Mouse (Mus musculus) midbrain, embryonic 13.5 days (tissue): ENCODE results near the gene Irgm1. TPM values are rescaled to one million over a fixed set of nuclear protein-coding genes. Genes with fewer than 3 reads are reported as not detected.

ENCODE experiments used
- ATAC-seq: fragments of 200-750 bp; cut with Nextera tagmentation; 2 replicates; pipeline ENCODE4 v1.8.0; 2017; ENCODE audit warnings: mild to moderate bottlenecking, moderate TSS enrichment, moderate library complexity
- H3K27ac ChIP-seq: fragments of 300-500 bp; sonication (generic); 2 replicates; pipeline ENCODE4 v1.5.1; 2015; ENCODE audit warnings: inconsistent platforms, mild to moderate bottlenecking, moderate library complexity
- H3K27me3 ChIP-seq: fragments of 300-500 bp; sonication (generic); 2 replicates; pipeline ENCODE4 v1.6.1; 2015; ENCODE audit warnings: mild to moderate bottlenecking, inconsistent platforms
- H3K36me3 ChIP-seq: fragments of 300-500 bp; sonication (generic); 2 replicates; pipeline ENCODE4 v1.6.1; 2015; ENCODE audit warnings: mild to moderate bottlenecking, inconsistent platforms
- H3K4me1 ChIP-seq: fragments of 300-500 bp; sonication (generic); replicated peaks from 2 replicates; pipeline ENCODE4 v1.6.1; 2015; ENCODE audit warnings: inconsistent platforms
- H3K4me2 ChIP-seq: fragments of 300-500 bp; sonication (generic); replicated peaks from 2 replicates; pipeline ENCODE4 v1.6.1; 2015; ENCODE audit warnings: moderate library complexity, mild to moderate bottlenecking, inconsistent platforms
- H3K4me3 ChIP-seq: fragments of 300-500 bp; sonication (generic); replicated peaks from 2 replicates; pipeline ENCODE4 v1.5.1; 2015; ENCODE audit warnings: mild to moderate bottlenecking, inconsistent platforms
- H3K9ac ChIP-seq: fragments of 300-500 bp; sonication (generic); replicated peaks from 2 replicates; pipeline ENCODE4 v1.6.1; 2015; ENCODE audit warnings: mild to moderate bottlenecking, inconsistent platforms
- H3K9me3 ChIP-seq: fragments of 300-500 bp; sonication (generic); 2 replicates; pipeline ENCODE4 v1.6.1; 2016; ENCODE audit warnings: mild to moderate bottlenecking, inconsistent platforms
- WGBS: fragments of 180-500 bp; shearing (Covaris S2); methylation state at CpG from one replicate; pipeline ENCODE4 v1.1.7; 2015; 5-methylcytosine and 5-hydroxymethylcytosine counted together
- polyA plus RNA-seq: library from polyadenylated mRNA; unstranded; fragments of >200 nt; fragmentation: Nextera tagmentation; extraction: Ambion mirVana; gene quantifications from 2 replicates; pipeline ENCODE4 v1.2.1, GENCODE M21; 2015

The Irgm1 gene
- polyA plus RNA-seq, 1 experiment from 2014 or later: 1.8 TPM

DNA sequence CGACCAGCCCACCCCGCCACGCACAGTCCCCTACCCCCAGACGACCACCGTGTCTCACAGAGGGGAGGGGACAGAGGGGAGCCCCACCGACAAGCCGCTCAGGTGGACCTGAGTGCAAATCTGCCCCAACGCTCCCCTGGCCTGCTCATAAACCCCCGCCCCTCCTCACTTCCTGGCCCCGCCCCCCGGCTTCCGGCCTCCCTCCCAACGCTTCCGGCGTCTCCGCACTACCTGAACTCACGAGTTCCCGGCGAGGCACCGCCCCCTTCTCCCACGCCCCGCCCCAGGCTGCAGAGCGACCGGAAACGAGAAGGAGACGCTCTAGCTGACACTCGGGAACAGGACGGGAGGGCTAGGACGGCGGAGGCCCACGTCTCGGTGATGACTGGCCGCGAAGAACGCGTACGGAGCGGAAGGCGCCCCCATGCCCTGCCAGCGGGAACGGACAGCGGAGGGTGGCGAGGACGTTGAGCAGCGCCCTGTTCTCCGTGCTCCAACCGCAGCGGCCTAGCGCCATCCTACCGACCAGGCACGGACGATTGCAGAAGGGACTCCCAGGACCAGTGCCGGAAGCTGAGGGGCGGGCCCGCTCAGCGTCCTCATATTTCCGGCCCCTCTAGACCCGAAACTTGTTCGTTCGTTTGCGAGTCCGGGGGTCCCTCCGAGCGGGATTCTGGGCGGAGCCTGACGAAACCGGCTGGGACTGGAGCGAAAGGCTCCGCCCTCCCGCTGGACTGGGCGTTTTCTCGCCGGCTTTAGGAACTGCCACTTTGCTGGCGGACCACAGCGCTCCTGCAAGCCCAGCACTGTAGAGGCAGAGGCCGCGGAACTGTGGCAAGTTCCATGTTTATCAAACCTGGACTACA lies 54.5 kb downstream of the Irgm1 start, which contains the start of gene Trim41:
TSS of gene Trim41 (minus strand) at position 554 of the 866 bp plus-strand sequence.
- peaks cover 5% of the 10 kb centered on the region; the same call in 1 of the 2 replicates for H3K27me3 ChIP-seq
- peak within 1 kb of the TSS; percentile 83 for H3K9ac ChIP-seq
- peaks cover 30% of the 10 kb centered on the region for H3K4me1 ChIP-seq
- peak within 1 kb of the TSS; percentile 95 for H3K27ac ChIP-seq
- H3K36me3 ChIP-seq: peaks cover 18% of the 10 kb centered on the region
- H3K4me2 ChIP-seq: peak within 1 kb of the TSS; percentile 86
- H3K4me3 ChIP-seq: peak within 1 kb of the TSS; percentile 74
- under 1% methylated on average over 69 of the region's 77 CpGs for WGBS
- no peaks in the 10 kb centered on the region for H3K9me3 ChIP-seq
- peak; percentile 97 for ATAC-seq

- Histone ChIP-seq H3K9ac (peak overlapping the region; percentile 83), H3K27me3 (no peaks in the 10 kb centered on the region), H3K4me1 (peaks cover 30% of the 10 kb centered on the region), H3K4me3 (peak overlapping the region; percentile 74), H3K4me2 (peak overlapping the region; percentile 86), H3K27ac (peak overlapping the region; percentile 76), H3K36me3 (peaks cover 25% of the 10 kb centered on the region), H3K9me3 (no peaks in the 10 kb centered on the region)
- 3% methylated on average over 21 of the region's 23 CpGs for WGBS
- ATAC-seq: peak; percentile 78
These were observed 55.2 kb downstream of the Irgm1 start for GRCm38 (mm10) chr11:48816281-48816781.

GRCm38 (mm10) chr11:48815851-48816250 lies 55.6 kb downstream of the Irgm1 start:
- peak overlapping the region; percentile 83 for H3K9ac ChIP-seq
- no peaks in the 10 kb centered on the region for H3K9me3 ChIP-seq
- no peaks in the 10 kb centered on the region for H3K27me3 ChIP-seq
- H3K4me2 ChIP-seq: peak overlapping the region; percentile 86
- no peak for ATAC-seq
- H3K27ac ChIP-seq: no peak overlapping the region
- peaks cover 30% of the 10 kb centered on the region for H3K36me3 ChIP-seq
- H3K4me1 ChIP-seq: peaks cover 30% of the 10 kb centered on the region
- H3K4me3 ChIP-seq: peak overlapping the region; percentile 74
- 76% methylated on average over 16 of the region's 16 CpGs for WGBS

DNA sequence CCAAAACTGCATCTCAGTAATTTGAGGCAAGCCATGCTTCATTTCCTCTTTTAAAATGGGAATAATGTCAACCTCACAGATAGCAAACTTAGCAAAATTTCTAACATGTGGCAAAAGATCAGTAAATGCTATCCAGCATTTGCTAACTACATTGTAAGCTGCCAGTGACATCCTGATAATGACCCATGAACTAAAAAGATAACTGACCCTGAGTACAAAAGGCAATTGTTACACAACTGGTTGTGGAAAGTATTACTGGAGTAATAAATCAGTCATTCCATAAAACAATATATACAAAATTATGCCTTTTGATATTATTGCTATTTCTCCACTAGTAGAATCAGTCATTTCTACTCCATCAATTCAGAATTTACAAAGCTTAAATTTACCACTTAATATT lies 57.7 kb downstream of the Irgm1 start:
- Histone ChIP-seq H3K4me3 (no peak overlapping the region), H3K4me2 (no peak overlapping the region), H3K9me3 (no peaks in the 10 kb centered on the region), H3K27ac (no peak overlapping the region), H3K27me3 (no peaks in the 10 kb centered on the region), H3K4me1 (peaks cover 30% of the 10 kb centered on the region), H3K36me3 (peaks cover 51% of the 10 kb centered on the region), H3K9ac (no peak overlapping the region)
- ATAC-seq: no peak

Other genes starting within 250 kb of the Irgm1 start
- gene Rack1, start 71.4 kb downstream of the Irgm1 start, polyA plus RNA-seq: 472 and 473 TPM in 2 replicates
- 6.9 and 7.0 TPM in 2 replicates for gene Trim41, start 54.3 kb downstream of the Irgm1 start, polyA plus RNA-seq
- 0.89 and 1.0 TPM in 2 replicates for gene Trim7, start 45.5 kb downstream of the Irgm1 start, polyA plus RNA-seq
- gene Gm12184, start 45.0 kb downstream of the Irgm1 start, polyA plus RNA-seq: 3.4 and 3.6 TPM in 2 replicates
- gene Gm5431, start 30.5 kb upstream of the Irgm1 start, polyA plus RNA-seq: 0.17 and 0.21 TPM in 2 replicates
- gene Psme2b, start 74.5 kb upstream of the Irgm1 start, polyA plus RNA-seq: 2.4 and 2.7 TPM in 2 replicates
- not detected in 2 replicates for gene Olfr56, start 107.2 kb upstream of the Irgm1 start, polyA plus RNA-seq
- 0.24 and 0.31 TPM in 2 replicates for gene 9930111J21Rik1, start 107.7 kb upstream of the Irgm1 start, polyA plus RNA-seq
- gene Gm12185, start 120.5 kb upstream of the Irgm1 start, polyA plus RNA-seq: not detected in 2 replicates
- not detected in 2 replicates for gene Tgtp1, start 122.5 kb upstream of the Irgm1 start, polyA plus RNA-seq
- 0.15 and 0.30 TPM in 2 replicates for gene 9930111J21Rik2, start 179.6 kb upstream of the Irgm1 start, polyA plus RNA-seq
- gene Tgtp2, start 192.5 kb upstream of the Irgm1 start, polyA plus RNA-seq: not detected in 2 replicates
- 0.39 and 0.64 TPM in 2 replicates for gene Ifi47, start 204.9 kb upstream of the Irgm1 start, polyA plus RNA-seq
- gene Olfr1396, start 243.2 kb upstream of the Irgm1 start, polyA plus RNA-seq: not detected in 2 replicates